Mouse (Mus musculus) urinary bladder, postnatal 10 days (tissue): ENCODE data around the gene Cd44.

Experiments
- DNase-seq: peaks from one replicate; pipeline ENCODE4 v3.0.0; 2022; ENCODE audit warnings: low spot score

Cd44 gene

DNA sequence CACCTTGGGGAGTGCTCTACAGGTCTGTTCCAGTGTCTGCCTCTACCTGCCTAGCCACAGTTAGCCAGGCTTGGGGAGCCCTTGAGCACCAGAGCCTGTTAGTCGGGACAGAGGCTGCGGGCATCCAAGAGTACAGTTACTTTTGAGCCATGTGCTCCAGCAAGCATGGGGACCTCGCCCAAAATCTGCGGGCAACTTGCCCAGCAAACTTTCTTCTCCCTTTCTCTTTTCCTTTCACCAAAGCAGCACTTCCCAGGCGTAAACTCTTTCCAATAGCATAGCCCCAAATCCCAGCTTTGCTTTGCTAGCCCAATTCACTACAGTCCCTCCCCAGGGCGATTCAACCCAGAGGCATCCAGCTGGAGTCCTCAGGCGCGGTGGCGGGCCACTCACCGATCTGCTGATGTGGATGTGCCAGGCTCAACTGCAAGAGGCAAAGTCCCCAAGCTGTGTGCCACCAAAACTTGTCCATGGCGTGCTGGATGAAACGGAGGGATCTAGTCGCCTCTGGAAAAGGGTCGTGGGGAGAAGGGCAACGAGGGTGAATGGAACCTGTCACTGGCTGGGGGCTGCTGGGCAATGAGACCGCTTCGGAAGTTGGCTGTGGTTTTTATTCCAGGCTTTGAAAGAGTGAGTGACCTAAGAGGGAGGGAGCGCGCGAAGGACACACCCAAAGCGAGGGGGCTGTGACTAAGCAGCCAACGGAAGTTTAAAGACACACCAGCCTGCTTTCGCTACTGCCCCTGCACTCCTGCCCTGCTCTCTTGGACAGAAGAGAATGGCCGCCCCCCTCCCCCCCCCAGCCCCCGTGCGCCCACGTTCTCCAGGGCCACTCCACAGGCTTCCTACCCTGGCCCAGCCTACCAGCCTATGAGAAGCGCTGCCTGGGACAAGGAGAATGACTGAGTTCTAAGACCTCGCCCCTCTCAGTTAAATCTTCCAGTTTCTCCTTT, at the start of gene Cd44:
Gene Cd44 (minus strand): TSS at position 791 of the 953 bp plus-strand sequence.
- no peak for DNase-seq

DNA sequence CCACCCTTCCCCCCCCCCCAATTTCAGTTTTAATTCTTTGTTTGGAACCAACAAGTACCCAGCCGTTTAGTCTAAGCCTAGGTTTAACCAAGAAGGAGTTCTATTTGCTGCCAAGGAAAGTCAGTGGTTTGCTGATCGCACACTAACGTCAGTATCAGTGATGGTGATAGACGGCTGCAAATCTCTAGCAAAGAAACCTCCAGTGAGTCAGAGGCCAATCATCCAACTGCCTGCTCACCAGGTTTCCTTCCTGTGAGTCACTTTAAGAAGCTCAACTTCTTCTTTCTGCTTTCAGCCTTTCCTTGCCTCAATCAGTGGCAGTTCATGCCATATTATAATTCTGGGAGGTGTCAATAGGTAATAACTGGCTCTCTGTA, 47.0 kb upstream of the Cd44 start:
- no peak for DNase-seq

DNA sequence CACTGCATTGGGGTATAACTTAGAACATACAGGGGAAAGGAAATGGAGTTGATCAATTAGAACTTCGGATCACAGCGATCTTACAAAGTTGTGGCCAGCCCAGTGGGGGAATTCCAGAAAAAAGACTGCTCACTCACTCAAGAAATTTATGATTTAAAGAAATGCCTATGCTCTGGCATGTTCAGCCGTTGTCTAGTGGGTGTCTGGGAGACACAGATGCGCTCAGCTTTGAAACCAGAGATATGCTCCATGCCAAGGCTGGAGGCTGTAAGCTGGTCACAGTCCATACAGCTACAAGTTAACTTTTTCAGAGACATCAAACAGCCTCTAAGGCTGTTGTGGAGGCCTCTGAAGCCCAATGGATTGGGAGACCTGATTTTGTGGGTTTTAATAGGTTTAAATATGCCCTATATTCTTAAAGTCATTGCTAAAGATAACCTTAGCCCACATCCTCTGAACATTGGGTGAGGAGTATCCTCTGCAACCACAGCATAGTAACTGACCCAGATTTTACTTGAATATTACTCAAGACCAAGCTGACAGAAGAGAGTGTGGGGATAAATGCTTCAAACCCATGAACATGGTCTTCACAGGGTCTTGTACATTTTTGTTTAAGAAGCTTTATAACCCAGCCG, 46.5 kb upstream of the Cd44 start:
- no peak for DNase-seq

DNA sequence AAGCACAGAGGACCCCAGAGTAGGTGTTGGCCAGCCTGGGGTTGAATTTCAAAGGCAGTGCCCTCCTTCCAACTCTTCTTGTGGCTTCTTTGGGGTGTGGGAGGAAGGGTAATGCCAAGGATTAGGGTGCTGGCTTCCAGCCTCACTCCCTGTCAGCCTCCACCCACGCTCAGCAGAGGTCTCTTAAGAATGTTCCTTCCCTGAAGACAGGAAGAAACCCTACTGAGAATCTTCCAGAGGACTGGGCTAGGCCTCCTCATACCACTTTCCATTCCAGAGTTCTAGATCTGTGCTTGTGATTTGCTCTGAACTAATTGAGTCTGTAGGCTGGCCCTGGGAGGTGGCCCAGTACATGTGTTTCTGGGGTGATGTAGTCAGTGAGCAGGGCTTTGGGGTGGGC, 43.6 kb upstream of the Cd44 start:
- DNase-seq, result no peak

DNA sequence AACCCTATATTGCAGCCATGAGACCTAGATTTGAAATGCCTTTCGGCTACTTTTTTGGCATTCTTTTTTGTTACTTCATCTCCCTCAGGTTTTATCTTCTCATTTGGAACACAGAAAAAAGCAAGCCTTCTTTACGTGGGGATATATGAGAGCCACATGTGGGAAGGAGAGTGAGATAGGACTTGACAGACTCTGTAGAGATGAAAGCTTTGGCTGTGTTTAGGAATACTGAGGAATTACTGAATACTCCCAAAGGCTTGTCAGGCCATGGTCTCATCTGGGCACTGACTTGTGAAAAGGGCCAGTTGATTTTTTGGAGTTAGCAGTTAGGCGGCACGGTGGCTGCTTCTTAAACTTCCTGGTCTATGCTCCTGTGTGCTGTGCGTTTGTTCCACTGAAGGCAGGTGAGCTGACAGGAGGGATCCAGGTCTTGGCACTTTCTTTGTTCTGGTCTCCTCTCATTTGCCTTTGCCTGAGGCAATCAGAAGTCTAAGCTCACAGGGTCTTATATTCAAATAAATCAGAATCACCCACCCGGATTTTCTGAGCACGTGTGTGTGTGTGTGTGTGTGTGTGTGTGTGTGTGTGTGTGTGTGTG, 43.0 kb upstream of the Cd44 start:
- DNase-seq, result no peak

DNA sequence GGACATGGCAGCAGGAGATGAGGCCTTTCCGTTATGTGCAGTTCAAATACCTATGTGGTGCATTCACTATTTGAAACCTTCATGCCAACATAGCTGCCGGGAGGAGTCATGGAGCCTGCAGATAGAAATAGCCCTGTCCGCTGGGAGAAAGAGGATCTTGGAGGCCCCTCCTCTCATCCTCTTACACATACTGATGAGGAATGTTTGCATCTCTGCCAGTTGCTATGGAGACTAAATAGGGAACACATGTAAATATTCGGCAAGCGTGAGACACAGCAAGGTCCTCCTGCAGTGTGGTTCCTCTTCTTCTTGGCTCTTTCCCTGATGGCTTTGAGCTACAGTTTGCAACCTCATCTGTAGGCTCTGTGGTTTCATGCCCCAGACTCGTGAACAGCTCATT, 42.5 kb upstream of the Cd44 start:
- no peak for DNase-seq

DNA sequence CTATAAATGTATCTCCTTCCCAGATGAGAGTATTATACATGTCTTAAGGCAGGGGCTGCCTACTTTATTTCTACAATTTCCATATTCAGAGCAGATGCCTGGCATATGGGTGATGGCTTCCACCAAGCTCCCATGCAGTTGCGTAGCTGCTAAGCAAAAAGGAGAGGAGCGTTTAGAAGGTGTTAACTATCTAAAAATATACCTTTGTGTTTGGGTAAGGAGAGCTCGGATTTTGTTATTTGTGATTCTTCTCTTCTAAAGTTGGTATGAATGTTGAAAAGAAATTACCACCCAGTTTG, 41.3 kb upstream of the Cd44 start:
- no peak for DNase-seq

DNA sequence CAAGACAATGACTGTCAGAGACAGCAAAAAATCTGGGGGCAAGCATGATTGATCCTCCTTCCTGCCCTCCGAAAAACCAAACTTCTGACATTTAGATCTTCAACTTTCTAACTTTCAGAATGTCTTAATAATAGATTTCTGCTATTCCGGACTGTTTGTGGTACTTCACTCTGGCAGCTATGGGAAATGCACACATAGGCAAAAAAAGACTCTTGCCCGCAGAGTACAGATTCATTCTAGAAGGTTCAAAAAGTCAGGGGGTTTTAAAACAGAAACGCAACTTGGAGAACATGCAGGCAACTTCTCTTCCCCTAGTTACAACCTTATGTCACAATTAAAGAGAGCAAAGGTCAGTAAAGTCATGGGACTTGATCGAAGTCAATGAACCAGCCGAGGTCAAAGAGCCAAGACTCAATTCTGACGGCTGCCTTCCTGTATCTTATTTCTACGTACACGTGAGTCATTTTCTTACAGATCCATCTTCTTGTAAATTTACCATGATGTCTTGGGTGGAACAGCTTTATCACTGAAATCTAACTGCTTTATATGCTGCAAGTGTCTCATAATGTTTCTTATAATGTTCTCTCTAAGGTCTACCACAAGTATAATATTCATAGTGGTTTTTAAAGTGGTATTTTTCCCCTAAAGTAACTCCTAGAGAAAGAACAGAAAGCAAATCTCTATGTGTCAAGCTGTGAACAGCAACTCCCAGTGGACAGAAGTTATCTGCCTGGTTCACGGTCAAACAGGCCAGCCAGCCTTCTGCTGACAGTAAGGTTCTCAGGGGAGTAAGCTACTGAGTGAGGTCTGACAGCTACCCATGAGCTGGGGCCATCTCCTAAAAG, 40.7 kb upstream of the Cd44 start:
- DNase-seq, result no peak

DNA sequence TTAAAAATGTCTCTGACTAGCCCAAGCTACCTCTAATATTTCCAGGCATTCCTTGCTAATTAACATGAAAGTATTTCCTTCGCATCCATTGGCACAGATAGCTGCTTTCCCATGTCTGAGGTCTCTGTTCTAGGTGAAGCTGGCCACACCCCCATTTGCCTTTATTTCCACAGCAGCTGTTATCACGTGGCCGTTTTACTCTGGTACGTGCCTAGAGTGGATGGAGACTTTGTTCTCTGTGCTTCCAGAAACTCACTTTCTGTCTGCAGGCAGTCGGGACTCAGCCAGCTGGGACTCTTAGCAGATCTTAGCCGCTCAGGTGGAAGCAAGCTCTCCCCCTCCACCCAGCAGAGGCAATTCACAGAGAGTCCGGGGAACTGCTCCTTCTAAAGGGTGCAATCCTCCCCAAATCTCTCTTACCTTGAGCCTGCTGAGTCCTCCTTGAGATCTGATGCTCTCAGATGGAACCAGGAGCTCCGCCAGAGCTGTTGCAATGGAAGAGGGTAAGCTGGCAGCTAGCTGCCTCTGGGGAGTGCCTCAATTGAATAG, 39.4 kb upstream of the Cd44 start:
- DNase-seq, result no peak

DNA sequence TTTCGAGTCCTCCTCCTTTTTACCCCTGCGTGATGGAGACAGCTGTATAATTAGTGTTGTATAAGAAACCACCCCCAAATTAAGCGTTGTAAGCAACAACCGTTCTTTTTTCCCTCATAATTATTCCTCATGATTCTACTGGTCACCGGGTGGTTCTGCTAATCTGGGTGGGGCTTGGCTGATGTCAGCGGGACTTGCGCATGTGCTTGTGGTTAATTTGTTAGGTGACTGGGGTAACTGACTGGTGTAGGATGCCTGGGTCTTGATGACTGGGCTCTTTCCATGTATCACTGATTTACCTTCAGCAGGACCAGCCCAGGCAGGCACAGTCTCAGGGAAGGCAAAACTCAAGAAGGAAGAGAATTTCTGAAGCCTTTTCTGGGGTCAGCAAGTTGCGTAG, 38.7 kb upstream of the Cd44 start:
- no peak for DNase-seq

DNA sequence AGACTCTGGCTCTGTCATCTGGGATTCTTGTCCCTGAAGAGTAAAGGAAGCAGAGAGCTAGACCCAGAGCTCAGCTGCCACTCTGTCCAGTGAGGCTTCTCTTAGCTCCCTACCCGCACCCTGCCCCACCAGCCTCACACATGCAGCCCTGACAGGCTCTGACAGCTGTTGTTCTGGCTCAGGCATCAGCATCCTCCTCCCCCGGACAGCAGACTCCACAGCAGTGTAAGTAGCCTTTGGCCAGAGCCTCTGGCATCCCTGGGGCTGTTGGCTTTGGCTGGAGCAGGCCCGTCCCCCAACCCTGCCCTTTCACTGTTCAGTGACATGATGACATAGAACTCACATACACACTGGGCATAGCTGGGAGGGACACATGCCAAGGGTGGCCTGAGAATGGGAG, 35.4 kb upstream of the Cd44 start:
- no peak for DNase-seq

DNA sequence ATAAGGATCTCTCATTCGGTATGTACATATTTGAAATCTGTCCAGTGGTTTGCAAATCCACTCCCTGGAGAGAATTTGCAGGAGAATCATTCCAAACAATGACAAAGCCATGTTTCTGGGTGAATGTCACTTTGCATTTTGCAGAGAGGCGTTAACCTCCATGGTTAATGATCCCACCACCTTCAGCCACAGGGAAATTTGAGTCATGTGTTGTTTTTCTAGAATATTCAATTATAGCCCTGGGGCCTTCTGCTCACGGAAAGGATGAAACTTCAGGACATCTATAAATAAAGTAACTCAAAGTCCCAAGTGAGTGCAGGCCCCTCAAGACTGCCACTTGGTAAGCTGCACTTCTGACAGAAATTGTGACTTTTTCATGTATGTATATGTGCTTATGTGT, 33.4 kb upstream of the Cd44 start:
- DNase-seq, result no peak

DNA sequence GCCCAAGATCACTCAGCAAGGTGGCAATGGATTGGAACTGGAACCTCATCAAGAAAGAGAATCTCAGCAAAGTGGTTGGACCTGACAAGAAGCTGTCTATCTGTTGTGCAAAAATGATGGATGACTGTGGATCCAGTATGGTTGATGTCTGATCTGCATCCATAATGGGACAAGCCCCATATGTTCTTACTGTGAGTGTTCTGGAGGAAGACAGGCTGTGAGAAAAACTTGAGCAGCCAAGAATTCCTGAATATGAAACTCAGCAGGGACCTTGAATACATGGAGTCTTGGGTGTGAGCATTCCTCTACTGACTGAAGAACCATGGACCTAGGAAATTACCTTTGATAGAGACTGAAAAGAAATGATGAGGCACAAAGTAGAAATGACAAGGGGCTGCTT, 32.3 kb upstream of the Cd44 start:
- no peak for DNase-seq

DNA sequence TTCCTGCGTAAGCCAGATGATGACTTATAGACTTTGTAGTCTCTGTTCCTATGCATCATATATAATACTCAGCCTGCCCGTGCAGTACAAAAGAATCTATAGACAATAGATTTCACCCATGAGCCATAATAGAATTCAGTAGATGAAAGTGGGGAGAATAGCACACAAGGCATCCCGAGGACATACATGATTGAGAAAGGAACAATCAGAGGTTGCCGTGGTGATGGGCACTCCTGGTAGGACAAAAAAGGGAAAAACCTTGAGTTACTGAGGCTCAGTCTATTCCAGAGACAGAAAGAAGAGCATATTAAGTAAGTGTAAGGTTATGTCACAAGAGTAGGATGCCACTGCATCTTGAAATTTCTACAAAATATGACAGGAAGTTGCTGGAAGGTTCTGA, 31.7 kb upstream of the Cd44 start:
- no peak for DNase-seq

DNA sequence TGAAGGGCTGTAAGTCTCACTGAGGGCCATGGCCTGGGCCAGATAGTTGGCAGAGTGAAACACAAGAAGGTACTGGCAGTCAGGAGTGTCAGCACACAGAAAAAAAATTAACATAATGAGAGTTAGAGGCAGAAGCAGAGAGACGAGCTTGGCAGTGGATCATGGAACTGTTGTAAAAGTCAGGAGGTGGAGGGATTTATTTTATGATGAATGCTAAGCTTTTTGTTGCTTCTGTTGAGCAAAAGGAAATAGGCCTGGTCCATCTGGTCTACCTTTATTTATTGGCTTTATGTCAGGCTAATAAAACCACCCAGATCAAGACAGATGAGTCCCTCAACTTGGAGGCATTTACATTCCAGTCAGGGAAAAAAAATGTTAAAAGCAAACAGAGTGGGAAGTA, 31.2 kb upstream of the Cd44 start:
- DNase-seq, result no peak

DNA sequence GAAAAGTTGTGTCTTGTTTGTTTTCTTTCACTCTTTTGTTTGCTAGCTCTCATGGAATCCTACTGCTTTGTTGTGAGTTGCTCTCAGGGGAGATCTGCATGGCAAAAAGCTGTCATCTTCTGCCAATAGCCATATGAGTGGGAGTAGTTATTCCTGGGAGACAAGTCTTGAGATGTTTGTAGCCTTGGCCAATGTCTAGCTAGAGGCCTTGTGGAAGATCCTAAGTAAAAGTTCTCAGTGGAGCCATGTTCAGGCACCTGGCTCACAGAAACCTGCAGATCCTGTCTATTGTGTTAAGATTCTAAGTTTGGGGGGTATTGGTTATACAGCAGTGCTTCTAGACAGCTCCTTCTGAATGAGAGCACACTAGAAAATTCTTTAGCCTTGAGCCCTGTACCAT, 26.7 kb upstream of the Cd44 start:
- DNase-seq, result no peak

DNA sequence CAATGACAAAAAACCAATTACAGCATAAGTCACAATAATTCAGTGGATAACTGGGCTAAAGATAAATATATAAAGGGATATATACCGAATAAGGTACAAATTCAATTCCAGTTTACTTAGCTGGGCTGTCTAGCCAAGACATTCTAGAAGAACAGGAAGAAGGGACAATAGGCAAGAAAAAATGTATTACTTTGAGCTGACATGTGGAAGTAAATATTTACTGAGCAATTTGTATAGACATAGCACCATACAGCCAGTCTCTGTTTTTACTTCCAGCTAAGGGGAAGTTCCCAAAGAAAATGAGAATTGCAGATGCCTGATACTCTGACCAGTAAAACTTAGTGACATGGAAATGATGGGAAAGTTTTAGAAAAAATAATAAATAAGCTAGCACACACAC, 23.0 kb upstream of the Cd44 start:
- no peak for DNase-seq

DNA sequence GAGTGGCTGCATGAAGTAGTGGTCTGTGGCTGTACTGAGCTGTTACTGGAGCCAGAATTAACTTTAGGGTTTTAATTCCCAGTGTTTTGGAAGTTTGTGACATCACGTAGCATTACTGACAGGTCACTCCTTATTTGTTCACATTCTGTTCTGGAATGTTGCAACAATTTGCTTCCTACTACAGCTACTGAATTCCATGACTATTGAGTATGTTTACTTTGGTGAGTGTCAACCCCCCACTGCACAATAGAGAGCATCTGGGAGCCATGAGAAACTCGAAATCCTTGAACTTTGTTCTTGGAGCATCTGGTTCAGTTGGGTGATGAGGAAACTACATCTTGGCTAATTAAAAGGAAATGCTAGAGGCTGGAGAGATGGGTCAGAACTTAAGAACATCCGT, 22.2 kb upstream of the Cd44 start:
- no peak for DNase-seq

DNA sequence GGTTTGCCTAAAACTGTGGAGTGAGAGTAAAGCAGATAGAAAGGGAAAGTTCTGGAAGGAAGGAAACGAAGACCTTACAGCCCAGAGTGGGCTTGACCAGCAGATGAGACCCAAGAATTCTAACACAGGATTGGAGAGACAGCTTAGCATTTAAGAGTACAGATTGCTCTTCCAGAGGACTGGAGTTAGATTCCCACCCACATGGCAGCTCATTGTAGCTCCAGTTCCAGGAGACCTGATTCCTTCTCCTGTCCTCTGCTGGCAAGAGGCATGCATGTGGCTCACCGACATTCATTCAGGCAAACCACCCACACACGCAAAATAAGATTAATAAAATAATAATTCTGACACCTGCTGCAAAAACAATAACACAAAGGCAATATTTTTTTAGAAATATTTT, 20.6 kb upstream of the Cd44 start:
- no peak for DNase-seq

DNA sequence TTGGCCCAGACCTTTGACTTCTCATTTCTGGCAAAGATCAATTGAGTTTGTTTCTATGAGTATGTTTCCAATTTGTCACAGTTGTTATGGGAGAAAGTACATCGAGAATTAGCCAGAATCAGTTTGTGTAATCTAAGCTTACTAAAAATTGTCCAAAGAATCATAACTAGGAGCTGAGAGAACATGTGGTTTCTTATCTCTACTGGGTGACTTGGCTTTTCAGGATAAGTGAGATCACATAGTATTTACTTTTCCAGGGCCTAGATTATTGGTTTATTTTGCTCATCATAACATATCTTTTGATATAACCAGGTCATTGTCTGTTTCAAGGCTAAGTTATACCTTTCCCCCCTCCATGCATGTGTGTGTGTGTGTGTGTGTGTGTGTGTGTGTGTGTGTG, 16.8 kb upstream of the Cd44 start:
- DNase-seq, result no peak

DNA sequence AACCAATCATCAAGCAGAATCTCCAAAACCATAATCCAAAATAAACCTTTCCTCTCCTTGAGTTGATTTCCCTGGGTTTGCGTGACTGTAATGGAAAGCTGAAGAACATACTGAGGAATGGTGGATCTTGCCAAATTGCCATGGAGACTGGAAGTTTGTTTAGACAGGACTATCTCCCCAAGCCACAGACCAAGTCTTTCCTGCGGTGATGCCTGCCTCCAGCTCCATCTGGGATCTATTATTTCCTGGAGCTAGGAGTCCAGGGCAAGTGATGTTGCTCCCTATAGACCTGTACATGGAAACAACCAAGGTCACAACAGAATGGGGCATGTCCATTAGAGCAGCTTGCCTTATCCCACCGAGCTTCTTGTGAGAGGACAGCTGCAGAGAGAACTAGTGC, 15.1 kb upstream of the Cd44 start:
- no peak for DNase-seq

DNA sequence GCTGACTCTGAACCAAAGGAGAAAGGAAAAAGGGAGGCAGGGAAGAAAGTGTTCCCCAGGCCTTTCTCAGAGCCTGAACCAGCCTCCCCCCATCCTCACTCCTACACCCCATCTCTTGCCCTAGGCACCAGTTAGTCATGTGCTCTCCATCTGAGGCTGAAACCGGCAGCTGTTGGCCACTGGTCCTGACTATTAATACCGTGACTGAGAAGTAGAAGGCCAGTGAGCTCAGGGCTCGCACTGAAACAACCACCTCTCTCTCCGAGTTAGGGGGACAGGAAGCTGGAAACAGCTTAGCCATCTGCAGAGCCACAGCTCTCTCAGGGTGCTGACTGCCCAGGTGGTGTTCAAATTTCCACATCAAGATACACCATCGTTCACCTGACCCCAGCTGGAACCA, 13.2 kb upstream of the Cd44 start:
- DNase-seq, result no peak
